In genomic region chr7:84329174-84329583, GRCm38 (mm10) we compare ENCODE assay signal across 12 mouse cellular contexts.
DNase-seq lines count a peak whose midpoint lies in the region; ATAC-seq and TF ChIP-seq lines count a peak whose summit lies in the region.
"Had no signal": no experiment of that assay in that cellular context is flagged by ENCODE, and none has a peak within 500 bp of the region (broad histone marks: within the 10 kb centered on the region; RNA-seq: fewer than 3 reads in every experiment).

No protein-coding gene starts in this region.

- no peaks in the 10 kb centered on the region for H3K36me3 ChIP-seq in heart, postnatal 0 days (replicated peaks; ENCODE audit: control insufficient read depth, insufficient read depth, low read length)
- no peaks in the 10 kb centered on the region for H3K36me3 ChIP-seq in midbrain, embryonic 11.5 days (ENCODE audit: control insufficient read depth, insufficient read depth, low read length)
- H3K36me3 ChIP-seq in midbrain, embryonic 10.5 days: peaks cover 60% of the 10 kb centered on the region
- H3K36me3 ChIP-seq in embryonic facial prominence, embryonic 15.5 days: no peaks in the 10 kb centered on the region
- H3K36me3 ChIP-seq in midbrain, embryonic 15.5 days (replicated peaks): no peaks in the 10 kb centered on the region; the same call in 1 of the 2 replicates
- no peaks in the 10 kb centered on the region for H3K36me3 ChIP-seq in liver, postnatal 0 days (replicated peaks; ENCODE audit: insufficient read depth, low read length)
- H3K36me3 ChIP-seq: liver, embryonic 15.5 days had no signal

- no peaks in the 10 kb centered on the region for H3K27me3 ChIP-seq in heart, postnatal 0 days (ENCODE audit: control insufficient read depth, insufficient read depth, low read length)
- no peaks in the 10 kb centered on the region for H3K27me3 ChIP-seq in midbrain, embryonic 11.5 days (ENCODE audit: control insufficient read depth, insufficient read depth, low read length)
- H3K27me3 ChIP-seq in midbrain, embryonic 10.5 days (ENCODE audit: low read depth, poor library complexity, severe bottlenecking): no peaks in the 10 kb centered on the region
- H3K27me3 ChIP-seq in embryonic facial prominence, embryonic 15.5 days: 0 out of 2 replicates have a peak, but pooled peaks cover 11% of the 10 kb centered on the region
- H3K27me3 ChIP-seq in midbrain, embryonic 15.5 days (replicated peaks): no peaks in the 10 kb centered on the region
- no peaks in the 10 kb centered on the region for H3K27me3 ChIP-seq in liver, postnatal 0 days (ENCODE audit: insufficient read depth, low read length)
- H3K27me3 ChIP-seq: liver, embryonic 15.5 days; neural tube, embryonic 12.5 days had no signal

- H3K4me3 ChIP-seq in heart, postnatal 0 days (ENCODE audit: low read depth, low read length): no peak overlapping the region
- H3K4me3 ChIP-seq in midbrain, embryonic 11.5 days (ENCODE audit: low read depth, low read length): no peak overlapping the region
- no peak overlapping the region for H3K4me3 ChIP-seq in midbrain, embryonic 10.5 days
- H3K4me3 ChIP-seq in embryonic facial prominence, embryonic 15.5 days (replicated peaks): no peak overlapping the region
- no peak overlapping the region for H3K4me3 ChIP-seq in midbrain, embryonic 15.5 days
- H3K4me3 ChIP-seq in liver, postnatal 0 days (ENCODE audit: low read depth, low read length): no peak overlapping the region
- H3K4me3 ChIP-seq: liver, embryonic 15.5 days; neural tube, embryonic 12.5 days had no signal

- TF ChIP-seq EP300 in heart, postnatal 0 days (IDR thresholded peaks at IDR 0.05; ENCODE audit: low read depth): no peak
- TF ChIP-seq EP300 in liver, postnatal 0 days (IDR thresholded peaks at IDR 0.05; ENCODE audit: low read depth): no peak

- H3K9me3 ChIP-seq in heart, postnatal 0 days (replicated peaks; ENCODE audit: control insufficient read depth, low read length): no peaks in the 10 kb centered on the region
- no peaks in the 10 kb centered on the region for H3K9me3 ChIP-seq in midbrain, embryonic 11.5 days (ENCODE audit: control insufficient read depth, low read length)
- no peaks in the 10 kb centered on the region for H3K9me3 ChIP-seq in midbrain, embryonic 10.5 days (replicated peaks)
- no peaks in the 10 kb centered on the region for H3K9me3 ChIP-seq in embryonic facial prominence, embryonic 15.5 days (replicated peaks)
- no peaks in the 10 kb centered on the region for H3K9me3 ChIP-seq in midbrain, embryonic 15.5 days
- H3K9me3 ChIP-seq in liver, postnatal 0 days (ENCODE audit: low read length): no peaks in the 10 kb centered on the region
- H3K9me3 ChIP-seq: liver, embryonic 15.5 days; neural tube, embryonic 12.5 days had no signal

- peak; percentile 25 for DNase-seq in heart, postnatal 0 days (ENCODE audit: low spot score)
- DNase-seq in heart, postnatal 14 days: no peak
- peak; percentile 21 for DNase-seq in midbrain, embryonic 11.5 days (ENCODE audit: low spot score, missing footprints)
- no peak for DNase-seq in midbrain, embryonic 10.5 days (ENCODE audit: low spot score)
- DNase-seq in liver, postnatal 0 days: no peak
- no peak for DNase-seq in layer of hippocampus, adult 11-12 months (ENCODE audit: low spot score)
- DNase-seq: spleen, adult 18-20 months; thymus, postnatal 4 days had no signal

- 3% methylated on average over 1 of the region's 1 CpGs for WGBS in heart, postnatal 0 days
- 62% methylated on average over 1 of the region's 1 CpGs for WGBS in midbrain, embryonic 11.5 days
- 59% methylated on average over 1 of the region's 1 CpGs for WGBS in midbrain, embryonic 10.5 days
- 18% methylated on average over 1 of the region's 1 CpGs for WGBS in embryonic facial prominence, embryonic 15.5 days
- 38% methylated on average over 1 of the region's 1 CpGs for WGBS in midbrain, embryonic 15.5 days
- whole genome bisulfite sequencing in liver, postnatal 0 days (ENCODE audit: insufficient replicate concordance): 32% methylated on average over 1 of the region's 1 CpGs

- peak overlapping the region; percentile 59 for H3K27ac ChIP-seq in heart, postnatal 0 days (ENCODE audit: low read depth)
- no peak overlapping the region for H3K27ac ChIP-seq in midbrain, embryonic 11.5 days (ENCODE audit: low read depth, low read length)
- no peak overlapping the region for H3K27ac ChIP-seq in midbrain, embryonic 10.5 days (replicated peaks)
- H3K27ac ChIP-seq in embryonic facial prominence, embryonic 15.5 days (replicated peaks): 0 out of 2 replicates have a peak overlapping the region, but pooled peaks have one; percentile 18
- H3K27ac ChIP-seq in midbrain, embryonic 15.5 days: peak overlapping the region; percentile 34; the same call in 1 of the 2 replicates
- no peak overlapping the region for H3K27ac ChIP-seq in liver, postnatal 0 days (ENCODE audit: low read depth)
- H3K27ac ChIP-seq: liver, embryonic 15.5 days; neural tube, embryonic 12.5 days had no signal

- intact Hi-C loops in heart, postnatal 14 days (cut with DNase I): no loop called here

- no peak overlapping the region for H3K9ac ChIP-seq in heart, postnatal 0 days (replicated peaks; ENCODE audit: low read depth, low read length)
- H3K9ac ChIP-seq in midbrain, embryonic 11.5 days (ENCODE audit: low read length): no peak overlapping the region
- no peak overlapping the region for H3K9ac ChIP-seq in embryonic facial prominence, embryonic 15.5 days
- H3K9ac ChIP-seq in midbrain, embryonic 15.5 days: no peak overlapping the region
- no peak overlapping the region for H3K9ac ChIP-seq in liver, postnatal 0 days (replicated peaks)
- H3K9ac ChIP-seq: liver, embryonic 15.5 days; neural tube, embryonic 12.5 days had no signal

- TF ChIP-seq CTCF in heart, postnatal 0 days (IDR thresholded peaks at IDR 0.05; ENCODE audit: low read depth): no peak
- TF ChIP-seq CTCF in liver, postnatal 0 days (IDR thresholded peaks at IDR 0.05; ENCODE audit: low read depth): no peak

- H3K4me2 ChIP-seq in heart, postnatal 0 days (ENCODE audit: low read depth, low read length): no peak overlapping the region
- no peak overlapping the region for H3K4me2 ChIP-seq in midbrain, embryonic 11.5 days
- no peak overlapping the region for H3K4me2 ChIP-seq in embryonic facial prominence, embryonic 15.5 days (replicated peaks)
- H3K4me2 ChIP-seq in midbrain, embryonic 15.5 days: no peak overlapping the region
- no peak overlapping the region for H3K4me2 ChIP-seq in liver, postnatal 0 days (ENCODE audit: low read depth, low read length)
- H3K4me2 ChIP-seq: liver, embryonic 15.5 days; neural tube, embryonic 12.5 days had no signal

- H3K4me1 ChIP-seq in heart, postnatal 0 days (ENCODE audit: control insufficient read depth, insufficient read depth): peaks cover 40% of the 10 kb centered on the region
- no peaks in the 10 kb centered on the region for H3K4me1 ChIP-seq in midbrain, embryonic 11.5 days (ENCODE audit: control insufficient read depth, insufficient read depth, low read length)
- peaks cover 2% of the 10 kb centered on the region; the same call in 1 of the 2 replicates for H3K4me1 ChIP-seq in midbrain, embryonic 10.5 days
- peaks cover 25% of the 10 kb centered on the region for H3K4me1 ChIP-seq in embryonic facial prominence, embryonic 15.5 days
- peaks cover 22% of the 10 kb centered on the region; the same call in 1 of the 2 replicates for H3K4me1 ChIP-seq in midbrain, embryonic 15.5 days
- no peaks in the 10 kb centered on the region for H3K4me1 ChIP-seq in liver, postnatal 0 days (ENCODE audit: insufficient read depth)
- H3K4me1 ChIP-seq: liver, embryonic 15.5 days had no signal

- peak; percentile 53 for ATAC-seq in heart, postnatal 0 days (ENCODE audit: insufficient read depth, low read depth)
- no peak for ATAC-seq in midbrain, embryonic 11.5 days (ENCODE audit: low FRiP score)
- no peak for ATAC-seq in embryonic facial prominence, embryonic 15.5 days (ENCODE audit: insufficient number of reproducible peaks, low FRiP score, low TSS enrichment, low read depth)
- ATAC-seq in midbrain, embryonic 15.5 days (replicated peaks): no peak
- ATAC-seq in liver, postnatal 0 days: no peak

Comparison
In these comparisons a context has a peak if more than half of its experiments do, and no peak if none do; other contexts are left out.
1. DNase-seq: peak in heart, postnatal 0 days (single experiment) and midbrain, embryonic 11.5 days (single experiment); none in heart, postnatal 14 days (0 of 2), midbrain, embryonic 10.5 days (single experiment), liver, postnatal 0 days (single experiment) and layer of hippocampus, adult 11-12 months (single experiment).
2. H3K27ac ChIP-seq: peak in heart, postnatal 0 days (single experiment), embryonic facial prominence, embryonic 15.5 days (single experiment) and midbrain, embryonic 15.5 days (single experiment); none in midbrain, embryonic 11.5 days (single experiment), midbrain, embryonic 10.5 days (single experiment) and liver, postnatal 0 days (single experiment).